Mouse (Mus musculus): ENCODE data around the gene Nck2.

Gene Nck2

DNA sequence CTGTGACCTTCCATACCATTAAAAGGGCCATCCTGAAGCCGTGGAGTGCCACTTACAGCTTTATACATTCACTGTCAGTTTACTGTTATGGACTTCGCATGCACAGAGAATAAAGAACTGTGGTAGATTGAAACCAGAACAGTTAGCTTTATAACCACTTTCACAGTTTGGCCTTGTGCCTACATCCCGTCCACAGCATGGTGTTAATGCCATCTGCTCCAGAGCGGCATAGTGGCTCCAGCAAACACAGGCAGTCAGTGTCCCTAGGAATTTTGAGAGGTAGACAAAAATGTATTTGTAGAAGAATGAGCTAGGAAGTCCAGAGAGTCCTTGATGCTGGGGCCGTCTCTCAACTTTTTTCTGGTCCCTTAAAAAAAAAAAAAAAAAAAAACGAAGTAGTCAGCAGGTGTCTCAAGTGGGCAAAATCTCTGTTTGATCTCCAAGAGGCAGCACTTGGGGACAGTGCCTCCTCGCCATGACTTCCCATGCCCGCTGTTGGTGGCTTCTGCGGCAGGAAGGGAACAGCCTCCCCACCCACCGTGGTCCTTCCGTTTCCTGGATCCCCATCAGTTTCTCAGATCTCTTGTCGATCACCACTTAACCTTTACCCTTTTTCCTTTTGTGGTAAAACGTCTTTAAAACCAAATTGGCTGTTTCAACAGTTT is 117.8 kb downstream of the Nck2 start:
- in situ Hi-C loops (cut with MboI; ENCODE audit: low sequenced_read_pairs), result no loop called here

DNA sequence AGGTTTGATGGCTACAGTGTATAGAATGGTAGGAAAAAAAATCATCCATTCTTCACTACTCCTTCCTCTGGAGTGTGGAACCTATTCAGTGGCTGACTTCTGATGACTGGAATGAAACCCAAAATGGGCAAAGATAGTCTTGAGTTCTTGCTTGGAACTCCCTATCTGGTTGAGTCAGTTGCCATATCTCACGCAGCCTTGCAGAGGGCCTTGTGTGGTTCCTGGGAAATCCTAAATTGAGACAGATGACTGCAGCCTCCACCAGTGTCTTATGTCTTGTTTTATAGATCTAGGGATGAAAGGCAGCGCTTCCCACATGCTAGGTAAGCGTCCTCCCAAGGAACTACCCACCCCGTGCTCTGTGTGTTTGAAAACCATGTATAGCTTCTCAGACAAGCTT is 120.9 kb downstream of the Nck2 start:
- in situ Hi-C loops (cut with MboI; ENCODE audit: low sequenced_read_pairs), result no loop called here

DNA sequence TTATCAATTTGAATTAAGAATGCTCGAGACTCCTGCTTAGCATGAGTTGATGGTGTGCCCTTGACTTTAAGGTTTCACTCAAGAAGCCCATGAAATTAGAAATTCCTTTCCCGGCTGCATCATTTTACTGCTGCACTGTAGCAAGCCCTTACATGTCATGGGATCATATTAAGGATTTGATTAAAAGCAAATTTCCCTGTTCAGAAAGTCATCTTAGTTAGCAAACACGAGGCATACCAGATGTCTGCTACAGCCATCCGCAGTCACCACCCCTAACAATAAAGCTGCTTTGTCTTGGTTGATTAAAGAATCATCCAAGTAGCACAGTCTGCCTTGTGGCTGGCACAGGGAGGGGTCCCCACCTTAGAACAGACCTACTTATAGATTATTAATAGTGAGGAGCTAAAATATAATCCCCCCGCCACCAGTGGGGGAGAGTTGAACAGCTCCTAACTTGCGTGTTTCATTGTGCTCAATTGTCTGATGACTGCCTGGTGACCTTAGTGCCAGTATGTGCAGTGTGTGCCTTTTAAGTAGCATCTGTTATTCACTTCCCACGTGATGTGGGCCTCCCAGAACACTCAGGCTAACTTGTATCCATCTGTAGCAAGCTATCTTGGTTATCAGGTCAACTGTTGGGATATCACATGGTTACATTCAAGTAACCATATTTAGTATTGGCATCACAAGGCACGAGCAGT is 122.4 kb downstream of the Nck2 start:
- in situ Hi-C loops (cut with MboI; ENCODE audit: low sequenced_read_pairs), result no loop called here

DNA sequence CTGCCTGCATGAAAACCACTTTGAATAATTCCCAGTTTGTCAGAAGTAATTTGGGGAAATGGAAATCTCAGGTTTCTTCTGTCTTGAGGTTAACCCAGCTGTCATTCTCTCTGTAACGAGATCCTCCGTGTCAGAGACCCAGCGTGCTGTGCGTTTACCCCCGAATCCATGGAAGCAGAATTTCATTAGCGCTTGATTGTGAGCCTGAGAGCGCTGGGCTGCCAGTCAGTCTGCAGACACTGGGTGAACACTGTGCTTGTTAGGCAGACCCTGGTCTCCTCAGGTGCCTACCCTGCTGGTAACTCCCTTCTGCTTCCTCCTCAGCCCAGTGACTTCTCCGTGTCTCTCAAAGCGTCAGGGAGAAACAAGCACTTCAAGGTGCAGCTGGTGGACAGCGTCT is 124.4 kb downstream of the Nck2 start:
- in situ Hi-C loops (cut with MboI; ENCODE audit: low sequenced_read_pairs), result no loop called here

DNA sequence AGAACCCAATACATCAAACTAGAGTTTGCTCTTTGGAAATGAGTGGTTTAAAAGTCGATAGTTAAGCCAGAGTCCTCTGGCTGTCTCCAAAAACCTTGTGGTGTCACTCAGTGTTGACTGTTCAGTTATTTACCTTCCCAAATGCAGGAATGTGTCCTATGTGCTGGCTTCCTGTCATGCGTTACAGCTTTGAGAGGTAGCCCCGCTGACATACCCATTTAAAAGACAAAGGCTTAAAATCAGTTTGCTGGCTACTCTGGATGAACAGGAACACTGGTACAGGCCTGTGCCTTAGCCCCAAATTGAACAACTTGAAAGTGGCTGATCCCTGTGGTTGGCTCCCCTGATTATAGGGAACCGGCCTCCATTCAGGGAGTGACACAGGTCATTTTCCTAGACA is 126.7 kb downstream of the Nck2 start:
- in situ Hi-C loops (cut with MboI; ENCODE audit: low sequenced_read_pairs), result no loop called here

DNA sequence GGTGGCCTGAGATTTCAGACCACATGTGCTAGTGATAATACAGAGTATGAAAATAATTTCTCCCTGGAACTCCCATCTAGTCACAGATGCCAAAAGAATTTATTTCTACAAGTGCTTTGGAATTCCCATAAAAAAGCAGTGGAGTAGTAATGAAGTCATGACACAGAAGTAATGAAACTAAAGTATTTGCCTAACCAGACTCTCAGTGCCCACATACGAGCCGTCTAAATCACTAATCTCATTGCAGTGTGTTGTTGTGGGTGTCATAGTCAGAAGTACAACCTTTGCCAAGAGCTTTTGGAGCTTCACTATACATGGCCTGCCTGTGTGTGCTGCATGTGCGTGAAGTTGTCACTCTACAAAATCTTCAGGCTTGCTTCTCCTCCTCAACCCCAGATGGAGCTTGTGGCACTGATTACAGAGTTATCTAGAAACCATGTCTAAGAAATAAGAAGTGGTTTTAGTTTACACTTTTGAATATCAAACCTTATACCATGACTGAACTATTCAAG is 130.5 kb downstream of the Nck2 start:
- in situ Hi-C loops (cut with MboI; ENCODE audit: low sequenced_read_pairs), result no loop called here

DNA sequence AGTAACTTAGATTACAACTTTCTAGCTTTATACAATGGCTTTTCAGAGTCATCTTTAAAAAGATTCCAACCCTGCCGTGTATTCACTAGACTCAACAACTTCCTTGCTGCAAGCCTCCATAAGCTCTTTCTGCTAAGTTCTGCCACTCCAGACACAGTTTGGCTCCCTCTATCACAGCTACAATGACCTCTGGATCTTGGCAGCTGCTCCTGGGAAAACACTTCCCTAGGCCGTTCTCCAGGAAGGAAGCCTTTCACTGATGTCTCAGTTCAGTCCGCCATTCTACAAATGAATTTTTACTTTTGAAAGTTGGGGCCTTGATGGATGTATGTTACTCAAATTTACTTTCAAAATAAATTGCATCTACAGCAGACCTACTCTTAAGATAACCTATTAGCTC is 133.0 kb downstream of the Nck2 start:
- in situ Hi-C loops (cut with MboI; ENCODE audit: low sequenced_read_pairs), result no loop called here

DNA sequence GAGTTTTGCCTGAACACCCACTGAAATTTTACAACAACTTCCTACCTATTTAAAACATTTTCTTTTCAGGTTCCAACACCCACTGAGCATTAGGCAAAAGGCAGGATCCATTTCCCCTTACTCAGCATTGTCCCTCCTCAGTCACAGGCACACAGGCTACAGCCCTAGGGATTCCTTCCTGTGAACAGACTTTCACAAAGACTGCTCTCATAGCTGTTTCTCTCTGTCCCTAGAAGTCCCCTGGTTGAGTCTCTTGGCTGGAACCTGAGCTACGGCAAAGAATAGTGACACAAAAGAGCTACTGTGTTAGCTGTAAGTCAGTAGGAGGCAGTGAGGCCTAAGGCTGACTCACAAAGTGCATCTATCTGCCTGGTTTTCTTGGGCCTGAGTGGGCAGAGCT is 139.2 kb downstream of the Nck2 start:
- in situ Hi-C loops (cut with MboI; ENCODE audit: low sequenced_read_pairs), result no loop called here

DNA sequence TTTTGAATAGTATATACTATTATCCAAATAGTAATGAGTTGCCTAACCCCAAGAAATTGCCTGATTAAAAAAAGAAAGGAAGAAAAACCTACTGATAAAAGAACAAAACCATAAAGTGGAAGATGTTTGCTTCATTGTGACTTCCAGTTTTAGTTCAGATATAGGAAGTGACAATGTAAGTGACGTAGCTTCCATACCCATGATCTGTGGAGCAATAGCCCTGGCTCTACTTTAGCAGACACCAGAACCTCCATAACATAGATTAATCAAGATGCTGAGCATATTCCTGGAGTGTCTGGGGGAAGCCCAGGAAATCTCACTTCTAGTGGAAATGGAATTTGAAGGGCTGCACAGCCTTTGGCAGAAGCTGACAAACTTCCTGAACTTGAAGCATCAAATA is 144.6 kb downstream of the Nck2 start:
- in situ Hi-C loops (cut with MboI; ENCODE audit: low sequenced_read_pairs), result no loop called here

DNA sequence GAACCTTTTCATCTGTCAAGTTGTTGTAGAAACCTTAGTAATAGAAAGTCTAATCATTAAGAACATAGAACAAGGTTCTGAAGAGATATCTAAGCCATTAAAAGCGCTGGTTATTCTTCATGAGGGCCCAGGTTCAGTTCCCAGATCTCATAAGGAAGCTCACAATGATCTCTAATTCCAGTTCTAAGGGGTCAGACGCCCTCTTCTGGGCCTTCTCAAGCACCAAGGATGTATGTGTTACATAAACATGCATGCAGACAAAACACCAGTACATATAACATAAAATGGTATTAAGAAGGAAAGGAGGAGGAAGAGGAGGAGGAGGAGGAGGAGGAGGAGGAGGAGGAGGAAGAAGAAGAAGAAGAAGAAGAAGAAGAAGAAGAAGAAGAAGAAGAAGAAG is 145.5 kb downstream of the Nck2 start:
- in situ Hi-C loops (cut with MboI; ENCODE audit: low sequenced_read_pairs), result no loop called here

DNA sequence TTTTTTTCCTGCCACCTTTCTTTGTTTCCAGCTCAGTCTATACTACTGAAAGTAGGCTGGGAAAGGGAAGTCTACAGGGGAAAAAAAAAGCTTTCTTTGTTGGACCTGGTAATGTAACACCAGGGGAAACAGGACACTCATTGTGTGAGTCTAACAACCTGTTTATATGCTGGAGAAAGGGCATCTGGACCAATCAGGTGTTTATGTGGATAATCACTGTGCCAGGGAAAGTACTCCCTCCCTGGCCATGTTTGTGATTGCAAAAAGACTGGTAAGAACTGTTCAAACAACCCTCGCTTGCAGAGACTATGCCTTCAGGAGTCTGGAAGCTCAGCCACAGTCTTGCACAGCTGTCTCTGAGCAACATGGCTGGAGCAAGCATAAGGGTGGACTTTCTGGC is 146.3 kb downstream of the Nck2 start:
- in situ Hi-C loops (cut with MboI; ENCODE audit: low sequenced_read_pairs), result no loop called here

DNA sequence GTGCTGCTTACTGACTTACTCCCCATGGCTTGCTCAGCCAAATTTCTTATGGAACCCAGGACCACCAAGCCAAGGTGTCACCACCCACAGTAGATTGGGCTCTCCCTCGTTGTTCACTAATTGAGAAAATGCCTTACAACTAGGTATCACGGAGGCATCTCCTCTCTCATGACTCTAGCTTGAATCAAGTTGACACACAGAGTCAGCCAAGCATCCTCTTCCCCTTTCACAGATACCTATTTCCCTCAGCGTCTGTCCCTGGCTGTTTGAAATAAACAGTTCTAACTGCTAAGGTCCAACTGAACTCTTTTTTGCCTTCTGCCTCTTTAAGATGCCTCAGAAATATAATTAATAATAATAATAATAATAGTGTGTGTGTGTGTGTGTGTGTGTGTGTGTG is 148.7 kb downstream of the Nck2 start:
- in situ Hi-C loops (cut with MboI; ENCODE audit: low sequenced_read_pairs), result no loop called here

DNA sequence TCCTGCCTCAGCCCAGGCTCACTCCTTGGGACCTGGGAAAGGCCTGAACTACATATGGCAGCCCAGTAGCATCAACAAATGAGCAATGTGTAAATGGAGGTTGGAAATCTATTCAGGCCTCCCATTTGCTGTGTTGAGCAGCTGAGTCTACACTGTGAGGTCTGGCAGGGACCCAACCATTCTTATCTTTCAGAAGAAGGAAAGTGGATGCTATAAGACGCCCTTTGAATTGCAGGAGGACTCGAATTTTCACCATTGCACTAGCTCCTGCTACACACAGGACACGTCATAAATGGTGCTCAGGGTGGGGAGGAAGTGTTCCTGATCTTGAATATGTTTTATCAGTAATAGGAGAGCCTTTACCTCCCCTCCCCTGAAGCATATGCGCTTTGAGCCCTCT is 150.4 kb downstream of the Nck2 start:
- in situ Hi-C loops (cut with MboI; ENCODE audit: low sequenced_read_pairs), result no loop called here

DNA sequence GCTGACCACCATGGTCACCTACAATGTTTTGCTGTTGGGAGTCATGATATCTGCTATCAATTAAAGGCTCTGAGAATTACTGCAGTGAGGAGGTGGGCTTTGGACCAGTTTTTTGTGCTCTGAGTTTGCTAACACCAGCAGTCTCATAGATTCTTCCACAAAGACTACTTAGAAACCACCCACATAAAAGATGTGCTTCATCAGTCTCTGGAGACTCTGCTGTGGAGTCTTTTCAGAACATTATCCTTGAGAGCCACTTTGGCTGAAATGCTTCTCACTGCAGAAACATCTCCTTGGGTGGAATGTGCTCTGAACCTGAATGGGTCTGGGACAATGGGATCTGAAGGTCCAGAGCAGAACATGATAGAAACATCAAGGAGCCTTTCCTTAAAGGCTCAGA is 153.4 kb downstream of the Nck2 start:
- in situ Hi-C loops (cut with MboI; ENCODE audit: low sequenced_read_pairs), result no loop called here

DNA sequence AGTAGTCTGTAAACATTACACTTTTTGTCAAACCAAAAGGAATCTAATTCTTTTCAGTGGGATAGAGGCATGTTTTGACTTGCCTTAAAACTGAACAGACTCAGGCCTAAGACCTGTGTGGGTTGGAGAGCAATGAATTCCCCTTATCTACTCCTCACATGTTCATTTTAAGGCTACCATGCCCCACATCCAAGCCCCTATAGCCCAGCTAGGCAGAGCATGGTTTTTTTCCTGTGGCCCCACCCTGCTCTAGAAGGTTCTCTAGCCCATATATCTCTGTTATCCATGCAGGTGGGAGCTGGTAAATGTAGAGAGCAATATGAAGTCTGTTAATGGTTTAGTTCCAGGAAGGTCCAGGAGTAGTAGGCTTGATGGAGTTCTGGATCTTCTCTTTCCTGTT is 155.1 kb downstream of the Nck2 start:
- in situ Hi-C loops (cut with MboI; ENCODE audit: low sequenced_read_pairs), result no loop called here

DNA sequence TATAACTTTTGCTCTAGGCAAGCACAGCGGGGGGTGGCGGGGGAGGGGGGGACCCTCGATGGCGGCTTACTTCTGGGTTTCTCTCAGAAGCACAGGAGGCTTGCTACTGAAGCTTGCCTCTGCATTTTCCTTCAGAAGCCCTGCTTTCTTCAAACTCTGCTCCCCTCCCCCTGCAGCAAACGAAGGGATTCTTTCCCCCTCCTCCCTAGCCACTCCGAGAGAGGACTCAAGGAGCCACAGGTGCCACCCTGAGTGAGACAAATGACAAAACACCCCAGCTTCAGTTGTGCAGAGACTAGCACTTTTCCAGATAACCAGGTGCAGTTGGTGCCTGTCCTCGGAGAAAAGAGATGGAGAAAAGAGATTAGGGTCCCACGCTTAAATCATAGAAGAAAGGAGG is 156.7 kb downstream of the Nck2 start:
- in situ Hi-C loops (cut with MboI; ENCODE audit: low sequenced_read_pairs), result no loop called here

DNA sequence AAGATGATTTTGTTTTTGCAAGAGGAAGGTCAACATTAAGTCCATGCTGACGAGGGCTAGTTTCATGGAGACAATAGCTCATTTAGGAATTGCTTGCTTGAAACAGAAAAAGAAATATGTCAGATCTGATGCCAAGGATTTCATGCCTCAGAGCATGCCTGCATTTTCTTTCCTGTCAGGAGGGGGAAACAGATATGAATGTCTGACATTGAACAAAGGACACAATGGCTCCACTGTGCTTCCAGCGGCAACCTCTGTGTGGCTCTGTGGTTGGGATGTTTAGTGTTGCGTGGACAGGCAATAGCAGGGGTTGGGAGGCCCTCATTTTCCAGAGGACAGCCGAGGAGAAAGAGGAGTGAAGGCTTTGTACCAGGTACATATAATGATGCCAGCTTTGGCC is 171.6 kb downstream of the Nck2 start:
- in situ Hi-C loops (cut with MboI; ENCODE audit: low sequenced_read_pairs), result no loop called here
